Mouse (Mus musculus) heart, postnatal 10 days (tissue): ENCODE measurements at regions not wholly inside any gene's neighbourhood (a gene's known extent, or its start where the extent isn't known, plus 50 kb on each side); places are given as distances from the start of the nearest gene placed in this dataset.

ENCODE experiments used
- DNase-seq, 2 experiments: peaks; one replicate each; pipeline ENCODE4 v3.0.0; 2021
- intact Hi-C: fragments of 180-260 bp; cut with DNase I; formaldehyde crosslinking; loops from one replicate; pipeline ENCODE4 v1.15.1; 2025

GRCm38 (mm10) chr8:10784481-10784880, 223.8 kb downstream of the Irs2 start:
- DNase-seq, result no peak
- intact Hi-C loops, result no loop called here

DNA sequence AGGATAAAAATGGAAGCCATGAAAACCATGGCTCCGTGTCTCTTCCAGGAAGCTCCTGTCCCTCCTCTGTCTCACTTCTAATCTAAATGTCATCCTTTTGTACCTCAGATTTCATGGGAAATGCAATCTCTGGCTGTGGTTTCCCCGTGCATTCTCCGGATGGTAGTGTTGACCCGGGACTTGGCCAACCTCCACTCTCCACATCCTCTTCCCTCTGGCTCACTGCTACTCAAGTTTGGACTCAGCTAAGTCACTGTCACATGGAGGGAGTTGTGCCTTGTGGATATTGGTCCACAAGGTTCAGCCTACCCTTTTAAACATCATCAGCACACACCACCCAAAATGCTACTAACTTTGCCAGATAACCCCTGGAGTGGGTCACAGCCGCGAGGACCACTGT, 226.4 kb downstream of the Irs2 start:
- intact Hi-C loops, result no loop called here

GRCm38 (mm10) chr8:10779636-10780035, 228.6 kb downstream of the Irs2 start:
- no peak for DNase-seq
- intact Hi-C loops, result no loop called here

More for the DNA sequence above, 226.4 kb downstream of the Irs2 start:
- DNase-seq, result no peak

- DNase-seq, result no peak
- intact Hi-C loops, result no loop called here
Measured at GRCm38 (mm10) chr8:10775202-10776010, 232.9 kb downstream of the Irs2 start.

DNA sequence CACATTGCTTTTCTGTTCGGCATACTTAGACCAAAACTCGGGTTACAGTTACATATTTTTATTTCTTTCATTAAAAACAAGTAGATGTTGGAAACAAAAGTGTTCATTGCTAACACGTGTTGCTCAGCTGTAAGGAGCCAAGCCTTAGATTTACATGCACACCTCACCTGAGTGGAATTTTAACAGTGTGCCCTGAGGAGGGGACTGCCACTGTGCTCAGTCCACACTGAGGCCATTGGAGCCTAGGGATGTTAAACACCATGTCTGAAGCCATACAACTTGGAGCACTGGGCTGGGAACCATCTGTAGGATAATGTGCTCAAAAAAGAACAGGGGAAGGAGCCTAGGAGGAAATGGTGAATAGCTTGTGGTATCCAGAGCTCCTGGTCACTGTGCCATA, 233.5 kb downstream of the Irs2 start:
- intact Hi-C loops, result no loop called here

GRCm38 (mm10) chr8:10768181-10768580, 240.1 kb downstream of the Irs2 start:
- no peak for DNase-seq
- intact Hi-C loops, result no loop called here

More for the DNA sequence above, 233.5 kb downstream of the Irs2 start:
- DNase-seq, result no peak

GRCm38 (mm10) chr8:10763907-10764306, 244.4 kb downstream of the Irs2 start:
- intact Hi-C loops, result no loop called here
- no peak for DNase-seq

DNA sequence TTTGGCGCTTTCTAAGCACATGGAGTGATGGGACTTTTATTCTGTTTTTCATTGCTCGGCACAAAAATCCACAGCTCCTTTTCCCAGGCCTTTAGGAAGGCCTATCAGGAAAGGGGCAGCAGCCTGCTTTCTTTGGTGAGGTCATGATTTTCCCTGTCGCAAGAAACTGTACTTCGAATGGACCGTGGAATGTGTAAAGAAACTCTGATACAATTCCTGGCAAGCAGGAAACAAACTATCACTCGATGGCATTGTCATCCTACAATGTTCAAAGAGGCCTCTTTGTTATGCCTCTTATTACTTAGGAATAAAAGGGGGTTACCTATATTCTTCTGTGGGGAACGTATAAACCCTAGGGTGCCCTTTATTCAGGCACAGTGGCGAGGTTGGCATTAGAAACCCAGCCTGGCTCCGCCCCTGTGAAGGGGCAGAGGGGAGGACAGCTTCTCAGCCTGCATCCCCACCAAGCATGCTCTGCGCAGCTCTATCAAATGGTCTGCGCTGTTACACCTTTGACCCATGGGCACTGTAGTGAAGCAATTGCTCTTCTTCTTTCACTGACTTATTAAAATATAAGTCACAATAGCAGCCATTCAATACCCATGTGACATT, 246.5 kb downstream of the Irs2 start:
- intact Hi-C loops, result no loop called here
- no peak for DNase-seq

DNA sequence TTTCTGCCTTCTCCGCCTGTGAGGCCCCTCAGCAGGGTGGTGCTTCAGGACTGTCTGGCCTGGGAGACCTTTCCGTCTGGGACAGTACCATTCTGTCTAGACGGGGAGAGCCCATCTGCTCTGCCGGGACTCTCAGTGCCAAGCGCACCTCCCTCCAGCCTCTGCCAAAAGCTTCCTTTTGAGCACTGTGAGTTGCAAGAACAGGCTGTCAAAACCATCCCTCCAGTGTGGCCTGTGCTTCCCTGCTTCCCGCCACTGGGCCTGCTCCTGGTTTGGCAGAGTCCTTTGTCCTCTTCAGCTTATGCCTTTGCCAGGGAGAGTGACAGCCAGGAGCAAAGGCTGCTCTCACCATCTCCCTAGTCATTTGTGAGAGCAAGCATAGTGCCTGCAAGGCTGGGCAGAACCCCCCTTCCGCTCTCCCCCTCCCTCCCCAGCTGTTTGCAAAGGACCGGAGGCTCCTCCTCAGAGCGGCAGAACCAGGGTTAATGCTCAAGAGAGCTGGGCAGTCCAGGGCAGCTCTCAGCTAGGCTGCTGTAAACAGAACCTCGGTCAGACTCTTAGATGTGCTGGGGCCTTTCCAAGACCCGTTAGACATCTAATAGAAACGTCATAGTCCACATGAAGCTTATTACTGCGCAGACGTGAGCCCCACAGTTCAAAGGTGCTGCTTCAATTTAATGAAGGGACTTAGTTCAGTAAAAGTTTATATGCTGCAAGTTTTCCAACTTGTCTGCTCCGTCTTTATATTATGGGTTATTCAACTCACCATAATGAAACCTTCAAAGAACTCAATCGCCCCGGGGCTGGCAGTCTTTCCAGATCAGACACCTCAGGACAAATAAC, 247.2 kb downstream of the Irs2 start:
- DNase-seq, result peak; percentile 48 to 53
- intact Hi-C loops, result no loop called here

- no peak for DNase-seq
- intact Hi-C loops, result no loop called here
Measured at GRCm38 (mm10) chr8:10760231-10760630, 248.0 kb downstream of the Irs2 start.

GRCm38 (mm10) chr8:10758151-10758550, 250.1 kb downstream of the Irs2 start:
- intact Hi-C loops, result no loop called here
- no peak for DNase-seq

DNA sequence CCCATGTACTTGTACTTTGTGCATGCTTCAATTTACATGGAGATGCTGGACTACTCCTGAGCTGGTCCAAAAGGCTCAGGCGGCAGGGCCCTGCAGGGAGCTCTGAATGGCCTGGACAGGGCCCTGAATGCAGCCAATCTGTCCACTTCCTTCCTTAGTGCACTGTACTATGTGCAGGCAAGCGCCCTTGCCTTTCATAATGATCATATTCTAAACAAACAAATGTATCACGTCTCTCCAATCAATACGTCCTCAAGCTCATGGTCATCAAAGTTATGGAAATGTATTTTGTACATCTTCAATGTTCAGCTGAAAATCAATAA, 253.3 kb downstream of the Irs2 start:
- intact Hi-C loops, result no loop called here
- no peak for DNase-seq

- no peak for DNase-seq
- intact Hi-C loops, result no loop called here
Measured at GRCm38 (mm10) chr8:10754232-10754985, 253.8 kb downstream of the Irs2 start.

GRCm38 (mm10) chr8:10753056-10753455, 255.2 kb downstream of the Irs2 start:
- intact Hi-C loops, result no loop called here
- no peak for DNase-seq

- DNase-seq, result no peak
- intact Hi-C loops, result no loop called here
Measured at GRCm38 (mm10) chr8:10747150-10747549, 261.1 kb downstream of the Irs2 start.

- DNase-seq, result no peak
- intact Hi-C loops, result no loop called here
Measured at GRCm38 (mm10) chr8:10743241-10743640, 265.0 kb downstream of the Irs2 start.

DNA sequence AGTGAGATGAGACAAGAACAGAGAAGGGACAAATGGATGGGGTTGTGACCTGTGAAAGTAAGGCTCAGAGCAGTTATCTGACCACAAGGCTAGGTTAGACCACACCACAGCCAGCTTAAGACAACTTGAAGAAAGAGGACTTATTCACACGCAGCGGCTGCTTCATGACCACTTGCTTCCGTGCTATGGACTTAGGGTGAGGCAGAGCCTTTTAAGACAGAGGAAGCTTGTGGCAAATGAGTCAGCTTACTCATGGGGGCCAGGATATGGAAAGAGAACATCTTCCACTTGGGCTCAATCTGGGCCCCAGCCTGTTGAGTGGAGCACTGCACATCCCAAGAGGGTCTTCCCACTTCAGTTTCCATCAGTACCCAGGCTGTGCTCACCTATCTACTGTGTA, 267.4 kb downstream of the Irs2 start:
- intact Hi-C loops, result no loop called here
- DNase-seq, result no peak

- intact Hi-C loops, result no loop called here
- no peak for DNase-seq
Measured at GRCm38 (mm10) chr8:10738486-10739081, 269.7 kb downstream of the Irs2 start.

GRCm38 (mm10) chr8:10734746-10735145, 273.5 kb downstream of the Irs2 start:
- no peak for DNase-seq
- intact Hi-C loops, result no loop called here

GRCm38 (mm10) chr8:10723332-10723731, 284.9 kb downstream of the Irs2 start:
- intact Hi-C loops, result no loop called here
- DNase-seq, result no peak

DNA sequence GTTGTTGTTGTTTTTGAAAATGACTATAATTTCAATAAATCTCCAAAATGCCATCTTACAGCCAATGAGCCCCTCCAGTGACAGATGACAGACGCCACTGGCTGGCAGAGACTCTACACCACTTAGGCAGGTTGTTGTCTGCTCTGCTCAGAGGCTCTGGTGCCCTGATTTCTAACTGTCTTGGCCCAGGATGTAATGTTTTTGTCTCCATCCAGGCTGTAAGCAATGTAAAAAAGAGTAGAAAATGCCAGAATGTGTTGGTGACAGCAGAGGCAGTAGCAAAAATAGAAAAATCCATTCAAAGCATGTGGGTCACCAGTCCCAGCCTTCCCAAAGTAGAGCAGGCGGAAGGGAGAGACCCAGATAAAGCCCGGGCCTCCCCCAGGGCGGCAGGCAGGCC, 285.5 kb downstream of the Irs2 start:
- intact Hi-C loops, result no loop called here

More for the DNA sequence above, 285.5 kb downstream of the Irs2 start:
- DNase-seq, result no peak
